Mouse (Mus musculus) kidney, postnatal 0 days (tissue): ENCODE results near the gene Map2k7. TPM values are rescaled to one million over a fixed set of nuclear protein-coding genes. Genes with fewer than 3 reads are reported as not detected.

Experiments used
- ATAC-seq: fragments of 200-750 bp; cut with Nextera tagmentation; replicated peaks from 2 replicates; pipeline ENCODE4 v1.8.0; 2017; ENCODE audit warnings: low read depth, moderate number of reproducible peaks, moderate TSS enrichment, moderate library complexity; ENCODE audit not compliant: low FRiP score
- DNase-seq: peaks from one replicate; pipeline ENCODE4 v3.0.0-alpha.2; 2016; ENCODE audit warnings: low spot score
- H3K27ac ChIP-seq: fragments of 300-500 bp; sonication (generic); 2 replicates; pipeline ENCODE4 v1.5.1; 2014; ENCODE audit warnings: mild to moderate bottlenecking
- H3K27me3 ChIP-seq: fragments of 300-500 bp; sonication (generic); 2 replicates; pipeline ENCODE4 v1.6.1; 2014; ENCODE audit warnings: low read length, mixed read lengths; ENCODE audit not compliant: insufficient read depth
- H3K36me3 ChIP-seq: fragments of 300-500 bp; sonication (generic); 2 replicates; pipeline ENCODE4 v1.6.1; 2014; ENCODE audit warnings: low read length, mixed read lengths; ENCODE audit not compliant: insufficient read depth
- H3K4me1 ChIP-seq: fragments of 300-500 bp; sonication (generic); replicated peaks from 2 replicates; pipeline ENCODE4 v1.6.1; 2014; ENCODE audit warnings: antibody characterized with exemption, low read length, mixed read lengths; ENCODE audit not compliant: insufficient read depth
- H3K4me2 ChIP-seq: fragments of 300-500 bp; sonication (generic); 2 replicates; pipeline ENCODE4 v1.6.1; 2014; ENCODE audit warnings: mild to moderate bottlenecking, low read length, moderate library complexity, mixed read lengths
- H3K4me3 ChIP-seq: fragments of 300-500 bp; sonication (generic); replicated peaks from 2 replicates; pipeline ENCODE4 v1.5.1; 2014; ENCODE audit warnings: low read depth, low read length
- H3K9ac ChIP-seq: fragments of 300-500 bp; sonication (generic); 2 replicates; pipeline ENCODE4 v1.6.1; 2014; ENCODE audit warnings: low read depth, low read length
- H3K9me3 ChIP-seq: fragments of 300-500 bp; sonication (generic); replicated peaks from 2 replicates; pipeline ENCODE4 v1.6.1; 2016; ENCODE audit warnings: low read length, inconsistent platforms, mixed read lengths
- CTCF ChIP-seq: IDR thresholded peaks from 2 replicates; pipeline ENCODE4 v1.5.1; 2016; ENCODE audit warnings: antibody characterized with exemption, low read depth, mild to moderate bottlenecking, moderate library complexity
- WGBS: fragments of 180-500 bp; shearing (Covaris S2); extraction: QIAGEN DNeasy Blood & Tissue Kit; methylation state at CpG from one replicate; pipeline ENCODE4 v1.1.7; 2014; 5-methylcytosine and 5-hydroxymethylcytosine counted together
- polyA plus RNA-seq: library from polyadenylated mRNA; unstranded; fragments of >200 nt; fragmentation: Nextera tagmentation; extraction: Ambion mirVana; gene quantifications from 2 replicates; pipeline ENCODE4 v1.2.1, GENCODE M21; 2015

The Map2k7 gene
- polyA plus RNA-seq, 1 experiment from 2014 or later, result 30.1 TPM

GRCm38 (mm10) chr8:4213210-4214005 is 25.1 kb upstream of the Map2k7 start:
- H3K27ac ChIP-seq, result no peak overlapping the region
- DNase-seq (peak; percentile 52), ATAC-seq (peak; percentile 60)
- H3K4me3 ChIP-seq, result peak overlapping the region; percentile 40
- no peaks in the 10 kb centered on the region for H3K9me3 ChIP-seq
- 0 out of 2 replicates have a peak, but pooled peaks cover 6% of the 10 kb centered on the region for H3K27me3 ChIP-seq
- H3K36me3 ChIP-seq, result 0 out of 2 replicates have a peak, but pooled peaks cover 3% of the 10 kb centered on the region
- H3K4me2 ChIP-seq, result peak overlapping the region; percentile 83
- peak overlapping the region; percentile 50; the same call in 1 of the 2 replicates for H3K9ac ChIP-seq
- H3K4me1 ChIP-seq, result peaks cover 20% of the 10 kb centered on the region
- no peak for TF ChIP-seq CTCF
- 7% methylated on average over 18 of the region's 18 CpGs for WGBS

GRCm38 (mm10) chr8:4214006-4214980 is 24.2 kb upstream of the Map2k7 start:
- ATAC-seq, result peak; percentile 22
- H3K4me3 ChIP-seq, result peak overlapping the region; percentile 40

GRCm38 (mm10) chr8:4216296-4216695 is 22.2 kb upstream of the Map2k7 start:
- Histone ChIP-seq H3K27ac (no peak overlapping the region), H3K27me3 (0 out of 2 replicates have a peak, but pooled peaks cover 7% of the 10 kb centered on the region), H3K9me3 (no peaks in the 10 kb centered on the region), H3K4me1 (peaks cover 20% of the 10 kb centered on the region), H3K36me3 (no peaks in the 10 kb centered on the region), H3K4me3 (peak overlapping the region; percentile 48), H3K9ac (no peak overlapping the region), H3K4me2 (peak overlapping the region; percentile 86)
- TF ChIP-seq CTCF, result no peak
- DNase-seq (no peak), ATAC-seq (no peak)
- 7% methylated on average over 18 of the region's 18 CpGs for WGBS

More at GRCm38 (mm10) chr8:4214006-4214980, 24.2 kb upstream of the Map2k7 start:
- peak; percentile 67 for DNase-seq
- no peak for TF ChIP-seq CTCF
- H3K27ac ChIP-seq, result no peak overlapping the region
- H3K27me3 ChIP-seq, result 0 out of 2 replicates have a peak, but pooled peaks cover 7% of the 10 kb centered on the region
- peak overlapping the region; percentile 83 for H3K4me2 ChIP-seq
- WGBS, result 15% methylated on average over 33 of the region's 33 CpGs
- H3K9me3 ChIP-seq, result no peaks in the 10 kb centered on the region
- peaks cover 20% of the 10 kb centered on the region for H3K4me1 ChIP-seq
- H3K36me3 ChIP-seq, result 0 out of 2 replicates have a peak, but pooled peaks cover 3% of the 10 kb centered on the region
- 0 out of 2 replicates have a peak overlapping the region, but pooled peaks have one; percentile 5 for H3K9ac ChIP-seq

GRCm38 (mm10) chr8:4216791-4217621 is 21.5 kb upstream of the Map2k7 start, which contains the start of gene Prr36:
TSS of gene Prr36 (minus strand) at chr8:4217459.
- peak within 1 kb of the TSS; percentile 54 for H3K9ac ChIP-seq
- TF ChIP-seq CTCF, result no peak
- H3K27me3 ChIP-seq, result 0 out of 2 replicates have a peak, but pooled peaks cover 7% of the 10 kb centered on the region
- no peaks in the 10 kb centered on the region for H3K9me3 ChIP-seq
- ATAC-seq, result peak; percentile 78
- H3K4me2 ChIP-seq, result peak within 1 kb of the TSS; percentile 86
- H3K27ac ChIP-seq, result no peak within 1 kb of the TSS
- 1% methylated on average over 39 of the region's 44 CpGs for WGBS
- peak; percentile 68 for DNase-seq
- peak within 1 kb of the TSS; percentile 48 for H3K4me3 ChIP-seq
- H3K4me1 ChIP-seq, result peaks cover 20% of the 10 kb centered on the region
- H3K36me3 ChIP-seq, result no peaks in the 10 kb centered on the region

- no peak for TF ChIP-seq CTCF
- Histone ChIP-seq H3K9me3 (no peaks in the 10 kb centered on the region), H3K36me3 (no peaks in the 10 kb centered on the region), H3K4me1 (0 out of 2 replicates have a peak, but pooled peaks cover 2% of the 10 kb centered on the region), H3K27me3 (0 out of 2 replicates have a peak, but pooled peaks cover 4% of the 10 kb centered on the region), H3K27ac (no peak overlapping the region), H3K4me3 (no peak overlapping the region), H3K9ac (no peak overlapping the region), H3K4me2 (no peak overlapping the region)
- no peak for ATAC-seq
- no peak for DNase-seq
- WGBS, result 85% methylated on average over 3 of the region's 3 CpGs
Measured at GRCm38 (mm10) chr8:4219617-4220016, 18.9 kb upstream of the Map2k7 start.
